Mouse (Mus musculus) megakaryocyte, adult 5-6 weeks (primary cell): Measurements from ENCODE around the gene Med9. TPM values are rescaled to one million over a fixed set of nuclear protein-coding genes. Genes with fewer than 3 reads are reported as not detected.

Experiments
- ATAC-seq: 2 replicates; pipeline ENCODE4 v1.8.0; 2016; ENCODE audit warnings: mild to moderate bottlenecking, inconsistent platforms; ENCODE audit not compliant: poor library complexity, severe bottlenecking
- total RNA-seq, 2 experiments: library from RNA; stranded (forward) in 1 of 2; stranded (reverse) in 1 of 2; fragments of 153-499, 151-499 nt in 1 of 2; fragments of 221-1000, 200-1000 nt in 1 of 2; gene quantifications; 2 replicates each; pipeline versions ENCODE4 v1.2.3 to v1.2.4; 2015 to 2017

The Med9 gene
- total RNA-seq, 2 experiments from 2014 or later: 11.0 to 14.1 TPM

DNA sequence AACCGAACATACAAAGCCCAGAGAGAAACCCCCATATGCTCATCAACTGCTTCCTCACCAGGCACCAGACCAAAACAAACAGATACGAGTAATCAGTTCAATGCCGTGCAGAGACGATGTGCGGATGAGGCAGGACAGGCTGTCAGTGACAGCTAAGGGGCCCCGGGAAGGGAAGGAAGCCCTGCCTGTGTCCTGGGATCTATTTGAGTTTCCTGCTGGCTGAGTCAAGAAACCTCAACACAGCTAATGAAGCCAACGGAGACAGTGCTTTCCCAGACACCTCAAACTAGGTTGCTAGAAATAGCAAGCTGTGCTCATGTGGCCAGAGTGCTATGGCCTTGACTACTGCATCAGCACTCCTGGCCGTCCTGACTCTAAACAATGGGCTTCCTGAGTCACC, 43.4 kb downstream of the Med9 start:
- no peak for ATAC-seq

GRCm38 (mm10) chr11:59994318-59994717, 46.3 kb downstream of the Med9 start:
- ATAC-seq: no peak

- no peak for ATAC-seq
These were observed 53.4 kb downstream of the Med9 start for GRCm38 (mm10) chr11:60001231-60001980.

GRCm38 (mm10) chr11:60003811-60004210, 55.8 kb downstream of the Med9 start:
- ATAC-seq: no peak

- ATAC-seq: no peak
These were observed 56.7 kb downstream of the Med9 start for GRCm38 (mm10) chr11:60004716-60005115.

- no peak for ATAC-seq
These were observed 57.9 kb downstream of the Med9 start for GRCm38 (mm10) chr11:60005866-60006265.

GRCm38 (mm10) chr11:60009451-60009850, 61.4 kb downstream of the Med9 start:
- ATAC-seq: no peak

DNA sequence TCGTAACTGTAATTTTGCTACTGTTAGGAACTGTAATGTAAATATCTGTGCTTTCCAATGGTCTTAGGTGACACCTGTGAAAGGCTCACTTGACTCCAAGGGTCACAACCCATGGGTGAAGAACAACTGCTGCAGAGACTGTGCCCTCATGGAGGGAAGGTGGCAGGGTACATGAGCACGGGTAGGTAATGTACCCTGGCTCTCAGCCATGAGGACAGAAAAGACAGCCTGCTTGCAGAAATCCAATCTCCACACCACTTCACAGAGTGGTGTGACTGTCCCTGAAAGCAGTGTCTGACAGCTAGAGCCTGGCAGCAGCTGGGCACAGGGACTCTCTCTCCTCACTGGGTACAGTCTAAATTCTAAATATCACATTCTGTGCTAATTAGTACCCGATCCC, 63.5 kb downstream of the Med9 start:
- no peak for ATAC-seq

Other genes with a start within 250 kb of the Med9 start
- gene Pld6, start 160.6 kb upstream of the Med9 start, total RNA-seq (2015): not detected in 2 replicates
- gene Pld6, start 160.6 kb upstream of the Med9 start, total RNA-seq (2017): not detected in 2 replicates
- 11.3 and 11.4 TPM in 2 replicates for gene Flcn, start 138.2 kb upstream of the Med9 start, total RNA-seq (2015)
- 19.9 and 25.3 TPM in 2 replicates for gene Flcn, start 138.2 kb upstream of the Med9 start, total RNA-seq (2017)
- gene Nt5m, start 108.8 kb upstream of the Med9 start, total RNA-seq (2015): 9.9 and 13.1 TPM in 2 replicates
- gene Nt5m, start 108.8 kb upstream of the Med9 start, total RNA-seq (2017): 7.7 and 11.3 TPM in 2 replicates
- 88.2 and 94.6 TPM in 2 replicates for gene Cops3, start 108.4 kb upstream of the Med9 start, total RNA-seq (2015)
- gene Cops3, start 108.4 kb upstream of the Med9 start, total RNA-seq (2017): 90.2 and 100 TPM in 2 replicates
- gene Rasd1, start 16.7 kb downstream of the Med9 start, total RNA-seq (2015): 0.09 and 0.16 TPM in 2 replicates
- 0.40 TPM in 1 of 2 replicates, not detected in the other for gene Rasd1, start 16.7 kb downstream of the Med9 start, total RNA-seq (2017)
- 0.98 and 3.2 TPM in 2 replicates for gene Pemt, start 98.3 kb downstream of the Med9 start, total RNA-seq (2015)
- gene Pemt, start 98.3 kb downstream of the Med9 start, total RNA-seq (2017): 0.92 and 2.2 TPM in 2 replicates
- gene Rai1, start 156.8 kb downstream of the Med9 start, total RNA-seq (2015): 13.9 and 14.2 TPM in 2 replicates
- 7.8 TPM in 2 replicates for gene Rai1, start 156.8 kb downstream of the Med9 start, total RNA-seq (2017)